Mouse (Mus musculus) stomach, adult 2 months (tissue): ENCODE results near the gene Gm2431. TPM values are rescaled to one million over a fixed set of nuclear protein-coding genes. Genes with fewer than 3 reads are reported as not detected.

ENCODE experiments used
- polyA plus RNA-seq: library from polyadenylated mRNA; depleted of rRNA; stranded (reverse); fragments of >200 nt; gene quantifications from 2 replicates; pipeline ENCODE4 v1.2.3, GENCODE M21; 2012; rRNA removed

Gene Gm2431
- polyA plus RNA-seq, result not detected in 2 replicates

GRCm38 (mm10) chr7:142258254-142258653 lies at the start of gene Gm2431:
Gene Gm2431 (minus strand): TSS chr7:142258354.

GRCm38 (mm10) chr7:142303249-142303648 lies 45.1 kb upstream of the Gm2431 start, which contains the start of gene Krtap5-4:
Gene Krtap5-4 (plus strand): TSS chr7:142303549.

DNA sequence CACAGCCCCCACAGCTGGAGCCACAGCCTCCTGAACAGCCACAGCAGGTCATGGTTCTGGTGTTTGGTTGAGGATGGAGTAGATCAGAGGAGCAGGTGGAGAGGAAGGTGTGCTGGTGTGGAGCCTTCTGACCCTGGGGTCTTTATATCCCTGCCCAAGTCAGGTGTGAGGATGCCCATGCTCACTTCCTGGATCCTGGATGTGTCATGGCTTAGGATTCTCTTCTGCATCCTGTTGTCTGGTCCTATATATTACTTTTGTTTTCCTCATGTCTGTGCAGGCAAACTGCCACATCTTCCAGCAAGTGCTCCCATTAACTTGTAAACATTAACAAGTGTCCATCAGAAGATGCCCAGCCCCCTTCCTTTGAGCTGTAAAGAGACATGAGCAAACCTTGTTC lies 38.9 kb upstream of the Gm2431 start, which contains the start of gene Krtap5-1:
Krtap5-1 (minus strand) TSS at position 101 of the 400 bp plus-strand sequence.

GRCm38 (mm10) chr7:142274263-142274662 lies 16.1 kb upstream of the Gm2431 start, which contains the start of gene Gm4559:
Gene Gm4559 (minus strand): TSS chr7:142274363.

DNA sequence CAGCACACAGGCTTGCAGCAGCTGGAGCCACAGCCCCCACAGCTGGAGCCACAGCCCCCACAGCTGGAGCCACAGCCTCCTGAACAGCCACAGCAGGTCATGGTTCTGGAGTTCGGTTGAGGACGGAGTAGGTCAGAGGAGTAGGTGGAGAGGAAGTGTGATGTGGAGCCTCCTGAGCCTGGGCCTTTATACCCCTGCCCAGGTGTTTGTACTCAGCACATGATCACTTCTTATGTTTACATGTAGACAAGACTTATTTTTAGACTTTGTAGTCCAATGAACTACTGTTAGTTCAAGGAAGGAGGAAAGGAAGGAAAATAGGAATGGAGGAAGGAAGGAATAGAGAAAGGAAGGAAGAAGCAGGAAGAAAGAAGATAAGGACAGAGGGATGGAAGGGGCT lies 17.2 kb downstream of the Gm2431 start, which contains the start of gene Gm40460:
Gm40460 (minus strand) TSS at position 101 of the 400 bp plus-strand sequence.

DNA sequence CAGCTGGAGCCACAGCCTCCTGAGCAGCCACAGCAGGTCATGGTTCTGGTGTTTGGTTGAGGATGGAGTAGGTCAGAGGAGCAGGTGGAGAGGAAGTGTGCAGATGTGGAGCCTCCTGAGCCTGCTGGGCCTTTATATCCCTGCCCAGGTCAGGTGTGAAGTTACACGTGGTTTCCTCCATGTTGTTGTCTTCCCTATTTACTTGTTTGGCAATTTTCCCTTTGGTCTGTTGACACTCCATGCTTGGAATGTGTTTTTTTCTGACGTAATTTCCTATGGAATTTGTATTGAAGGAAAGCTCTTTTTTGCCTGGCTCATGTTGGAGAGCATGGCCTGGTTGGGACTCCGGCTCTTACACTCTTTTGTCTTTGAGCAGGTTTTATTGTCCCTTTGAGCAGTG lies 28.3 kb downstream of the Gm2431 start, which contains the start of gene Krtap5-5:
Krtap5-5 (minus strand) TSS at position 101 of the 400 bp plus-strand sequence.

GRCm38 (mm10) chr7:142211559-142211958 lies 46.6 kb downstream of the Gm2431 start, which contains the start of gene Gm7579:
Gene Gm7579 (plus strand): TSS chr7:142211859.

Other genes starting within 250 kb of the Gm2431 start
- gene Mob2, start 197.3 kb downstream of the Gm2431 start, polyA plus RNA-seq, result 27.5 and 29.5 TPM in 2 replicates
- gene Dusp8, start 162.5 kb downstream of the Gm2431 start, polyA plus RNA-seq, result 3.0 and 6.7 TPM in 2 replicates
- gene Gm45618, start 137.6 kb downstream of the Gm2431 start, polyA plus RNA-seq, result not detected in 2 replicates
- not detected in 2 replicates for gene Gm39115, start 122.3 kb downstream of the Gm2431 start, polyA plus RNA-seq
- gene Gm45337, start 113.7 kb downstream of the Gm2431 start, polyA plus RNA-seq, result not detected in 2 replicates
- gene Gm29735, start 101.2 kb downstream of the Gm2431 start, polyA plus RNA-seq, result not detected in 2 replicates
- not detected in 2 replicates for gene Gm4553, start 92.6 kb downstream of the Gm2431 start, polyA plus RNA-seq
- not detected in 2 replicates for gene Krtap5-2, start 82.3 kb downstream of the Gm2431 start, polyA plus RNA-seq
- not detected in 2 replicates for gene Gm10153, start 68.0 kb downstream of the Gm2431 start, polyA plus RNA-seq
- gene Krtap5-3, start 57.0 kb downstream of the Gm2431 start, polyA plus RNA-seq, result not detected in 2 replicates
- gene Gm7579, start 46.5 kb downstream of the Gm2431 start, polyA plus RNA-seq, result not detected in 2 replicates
- gene Krtap5-5, start 28.4 kb downstream of the Gm2431 start, polyA plus RNA-seq, result not detected in 2 replicates
- not detected in 2 replicates for gene Gm40460, start 17.3 kb downstream of the Gm2431 start, polyA plus RNA-seq
- not detected in 2 replicates for gene Gm4559, start 16.0 kb upstream of the Gm2431 start, polyA plus RNA-seq
- not detected in 2 replicates for gene Krtap5-1, start 38.8 kb upstream of the Gm2431 start, polyA plus RNA-seq
- not detected in 2 replicates for gene Krtap5-4, start 45.2 kb upstream of the Gm2431 start, polyA plus RNA-seq
- 22.3 and 31.2 TPM in 2 replicates for gene Ifitm10, start 115.4 kb upstream of the Gm2431 start, polyA plus RNA-seq
- gene Gm49369, start 124.3 kb upstream of the Gm2431 start, polyA plus RNA-seq, result not detected in 2 replicates
- 387 and 475 TPM in 2 replicates for gene Ctsd, start 129.7 kb upstream of the Gm2431 start, polyA plus RNA-seq
- gene Syt8, start 176.5 kb upstream of the Gm2431 start, polyA plus RNA-seq, result 608 and 659 TPM in 2 replicates
- 22.6 and 28.4 TPM in 2 replicates for gene Tnni2, start 183.5 kb upstream of the Gm2431 start, polyA plus RNA-seq
- 48.6 and 56.0 TPM in 2 replicates for gene Lsp1, start 202.5 kb upstream of the Gm2431 start, polyA plus RNA-seq
- 10.3 and 17.4 TPM in 2 replicates for gene Tnnt3, start 240.5 kb upstream of the Gm2431 start, polyA plus RNA-seq